Mouse (Mus musculus) midbrain, embryonic 15.5 days (tissue): Measurements from ENCODE around the gene Mrpl48. TPM values are rescaled to one million over a fixed set of nuclear protein-coding genes. Genes with fewer than 3 reads are reported as not detected.
A peak's percentile ranks its signal among the peaks of the same experiment; 100 is the strongest.

Experiments used
- ATAC-seq: fragments of 200-750 bp; cut with Nextera tagmentation; replicated peaks from 2 replicates; pipeline ENCODE4 v1.8.0; 2017; ENCODE audit warnings: moderate TSS enrichment
- H3K27ac ChIP-seq: fragments of 300-500 bp; sonication (generic); 2 replicates; pipeline ENCODE4 v1.5.1; 2015; ENCODE audit warnings: mild to moderate bottlenecking, inconsistent platforms
- H3K27me3 ChIP-seq: fragments of 300-500 bp; sonication (generic); replicated peaks from 2 replicates; pipeline ENCODE4 v1.6.1; 2015; ENCODE audit warnings: inconsistent platforms
- H3K36me3 ChIP-seq: fragments of 300-500 bp; sonication (generic); replicated peaks from 2 replicates; pipeline ENCODE4 v1.6.1; 2015; ENCODE audit warnings: inconsistent platforms
- H3K4me1 ChIP-seq: fragments of 300-500 bp; sonication (generic); 2 replicates; pipeline ENCODE4 v1.6.1; 2015; ENCODE audit warnings: inconsistent platforms
- H3K4me2 ChIP-seq: fragments of 300-500 bp; sonication (generic); 2 replicates; pipeline ENCODE4 v1.6.1; 2015; ENCODE audit warnings: inconsistent platforms, mild to moderate bottlenecking, moderate library complexity
- H3K4me3 ChIP-seq: fragments of 300-500 bp; sonication (generic); 2 replicates; pipeline ENCODE4 v1.5.1; 2015; ENCODE audit warnings: mild to moderate bottlenecking, inconsistent platforms
- H3K9ac ChIP-seq: fragments of 300-500 bp; sonication (generic); 2 replicates; pipeline ENCODE4 v1.6.1; 2015; ENCODE audit warnings: mild to moderate bottlenecking, inconsistent platforms
- H3K9me3 ChIP-seq: fragments of 300-500 bp; sonication (generic); 2 replicates; pipeline ENCODE4 v1.6.1; 2016; ENCODE audit warnings: inconsistent platforms
- WGBS: fragments of 180-500 bp; shearing (Covaris S2); methylation state at CpG from one replicate; pipeline ENCODE4 v1.1.7; 2015; ENCODE audit warnings: mixed read lengths; 5-methylcytosine and 5-hydroxymethylcytosine counted together
- polyA plus RNA-seq: library from polyadenylated mRNA; unstranded; fragments of >200 nt; fragmentation: Nextera tagmentation; extraction: Ambion mirVana; gene quantifications from 2 replicates; pipeline ENCODE4 v1.2.1, GENCODE M21; 2015

The Mrpl48 gene
- polyA plus RNA-seq, 1 experiment from 2014 or later, result 80.2 TPM

GRCm38 (mm10) chr7:100522222-100522621, 85.9 kb downstream of the Mrpl48 start:
- WGBS, result 75% methylated on average over 3 of the region's 3 CpGs

GRCm38 (mm10) chr7:100520663-100521285, 87.3 kb downstream of the Mrpl48 start:
- peak; percentile 66; the same call in 1 of the 2 replicates for ATAC-seq

More at GRCm38 (mm10) chr7:100522222-100522621, 85.9 kb downstream of the Mrpl48 start:
- Histone ChIP-seq H3K4me2 (no peak overlapping the region), H3K9me3 (no peaks in the 10 kb centered on the region), H3K9ac (no peak overlapping the region), H3K27me3 (no peaks in the 10 kb centered on the region), H3K4me1 (no peaks in the 10 kb centered on the region), H3K36me3 (no peaks in the 10 kb centered on the region), H3K4me3 (no peak overlapping the region), H3K27ac (no peak overlapping the region)
- ATAC-seq, result no peak

GRCm38 (mm10) chr7:100520204-100520603, 87.9 kb downstream of the Mrpl48 start:
- Histone ChIP-seq H3K9me3 (no peaks in the 10 kb centered on the region), H3K4me2 (no peak overlapping the region), H3K27me3 (no peaks in the 10 kb centered on the region), H3K9ac (no peak overlapping the region), H3K4me3 (no peak overlapping the region), H3K36me3 (no peaks in the 10 kb centered on the region), H3K27ac (no peak overlapping the region), H3K4me1 (no peaks in the 10 kb centered on the region)
- ATAC-seq, result no peak
- 70% methylated on average over 7 of the region's 7 CpGs for WGBS

More at GRCm38 (mm10) chr7:100520663-100521285, 87.3 kb downstream of the Mrpl48 start:
- Histone ChIP-seq H3K9me3 (no peaks in the 10 kb centered on the region), H3K27ac (no peak overlapping the region), H3K27me3 (no peaks in the 10 kb centered on the region), H3K4me2 (no peak overlapping the region), H3K4me3 (no peak overlapping the region), H3K4me1 (no peaks in the 10 kb centered on the region), H3K36me3 (no peaks in the 10 kb centered on the region), H3K9ac (no peak overlapping the region)
- WGBS, result 24% methylated on average over 10 of the region's 10 CpGs

GRCm38 (mm10) chr7:100514573-100514972, 93.5 kb downstream of the Mrpl48 start, which contains the start of gene Dnajb13:
Gene Dnajb13 (minus strand): TSS chr7:100514960.
- 45% methylated on average over 11 of the region's 11 CpGs for WGBS
- Histone ChIP-seq H3K4me3 (no peak within 1 kb of the TSS), H3K4me1 (0 out of 2 replicates have a peak, but pooled peaks cover 3% of the 10 kb centered on the region), H3K9ac (no peak within 1 kb of the TSS), H3K27ac (no peak within 1 kb of the TSS), H3K27me3 (no peaks in the 10 kb centered on the region), H3K4me2 (peak within 1 kb of the TSS; percentile 4), H3K36me3 (no peaks in the 10 kb centered on the region), H3K9me3 (no peaks in the 10 kb centered on the region)
- ATAC-seq, result peak; percentile 60

GRCm38 (mm10) chr7:100511602-100512001, 96.5 kb downstream of the Mrpl48 start:
- 0 out of 2 replicates have a peak, but pooled peaks cover 3% of the 10 kb centered on the region for H3K4me1 ChIP-seq
- no peaks in the 10 kb centered on the region for H3K9me3 ChIP-seq
- H3K9ac ChIP-seq, result no peak overlapping the region
- H3K4me3 ChIP-seq, result no peak overlapping the region
- no peak for ATAC-seq
- no peak overlapping the region for H3K4me2 ChIP-seq
- 89% methylated on average over 8 of the region's 8 CpGs for WGBS
- H3K27ac ChIP-seq, result no peak overlapping the region
- no peaks in the 10 kb centered on the region for H3K36me3 ChIP-seq
- H3K27me3 ChIP-seq, result no peaks in the 10 kb centered on the region

- no peaks in the 10 kb centered on the region for H3K36me3 ChIP-seq
- H3K9me3 ChIP-seq, result no peaks in the 10 kb centered on the region
- ATAC-seq, result no peak
- no peak overlapping the region for H3K27ac ChIP-seq
- H3K4me3 ChIP-seq, result no peak overlapping the region
- H3K27me3 ChIP-seq, result no peaks in the 10 kb centered on the region
- H3K9ac ChIP-seq, result no peak overlapping the region
- H3K4me2 ChIP-seq, result no peak overlapping the region
- H3K4me1 ChIP-seq, result no peaks in the 10 kb centered on the region
- WGBS, result 75% methylated on average over 3 of the region's 3 CpGs
Measured at GRCm38 (mm10) chr7:100508670-100509069, 99.4 kb downstream of the Mrpl48 start.

- H3K4me1 ChIP-seq, result no peaks in the 10 kb centered on the region
- H3K36me3 ChIP-seq, result no peaks in the 10 kb centered on the region
- H3K9me3 ChIP-seq, result no peaks in the 10 kb centered on the region
- no peak overlapping the region for H3K4me3 ChIP-seq
- H3K9ac ChIP-seq, result no peak overlapping the region
- WGBS, result 81% methylated on average over 4 of the region's 4 CpGs
- H3K27me3 ChIP-seq, result no peaks in the 10 kb centered on the region
- no peak overlapping the region for H3K27ac ChIP-seq
- H3K4me2 ChIP-seq, result no peak overlapping the region
- ATAC-seq, result no peak
Measured at GRCm38 (mm10) chr7:100506494-100506893, 101.6 kb downstream of the Mrpl48 start.

- no peak overlapping the region for H3K27ac ChIP-seq
- no peak overlapping the region for H3K9ac ChIP-seq
- no peaks in the 10 kb centered on the region for H3K9me3 ChIP-seq
- 87% methylated on average over 13 of the region's 13 CpGs for WGBS
- H3K27me3 ChIP-seq, result no peaks in the 10 kb centered on the region
- H3K4me2 ChIP-seq, result no peak overlapping the region
- no peak overlapping the region for H3K4me3 ChIP-seq
- H3K36me3 ChIP-seq, result no peaks in the 10 kb centered on the region
- ATAC-seq, result no peak
- no peaks in the 10 kb centered on the region for H3K4me1 ChIP-seq
Measured at GRCm38 (mm10) chr7:100504740-100505487, 103.2 kb downstream of the Mrpl48 start.

- Histone ChIP-seq H3K4me1 (no peaks in the 10 kb centered on the region), H3K27ac (no peak overlapping the region), H3K27me3 (no peaks in the 10 kb centered on the region), H3K36me3 (no peaks in the 10 kb centered on the region), H3K4me3 (no peak overlapping the region), H3K9ac (no peak overlapping the region), H3K9me3 (no peaks in the 10 kb centered on the region), H3K4me2 (no peak overlapping the region)
- 93% methylated on average over 5 of the region's 5 CpGs for WGBS
- no peak for ATAC-seq
Measured at GRCm38 (mm10) chr7:100503076-100503475, 105.0 kb downstream of the Mrpl48 start.

GRCm38 (mm10) chr7:100502374-100502922, 105.7 kb downstream of the Mrpl48 start:
- ATAC-seq, result no peak
- H3K4me2 ChIP-seq, result no peak overlapping the region
- H3K4me1 ChIP-seq, result no peaks in the 10 kb centered on the region
- H3K27me3 ChIP-seq, result no peaks in the 10 kb centered on the region
- no peak overlapping the region for H3K27ac ChIP-seq
- H3K9ac ChIP-seq, result no peak overlapping the region
- H3K9me3 ChIP-seq, result no peaks in the 10 kb centered on the region
- 82% methylated on average over 7 of the region's 7 CpGs for WGBS
- no peaks in the 10 kb centered on the region for H3K36me3 ChIP-seq
- H3K4me3 ChIP-seq, result no peak overlapping the region

GRCm38 (mm10) chr7:100501844-100502373, 106.2 kb downstream of the Mrpl48 start:
- no peak overlapping the region for H3K4me2 ChIP-seq
- no peak overlapping the region for H3K27ac ChIP-seq
- ATAC-seq, result no peak
- H3K9ac ChIP-seq, result no peak overlapping the region
- no peaks in the 10 kb centered on the region for H3K27me3 ChIP-seq
- WGBS, result 59% methylated on average over 2 of the region's 2 CpGs
- H3K4me1 ChIP-seq, result no peaks in the 10 kb centered on the region
- H3K9me3 ChIP-seq, result no peaks in the 10 kb centered on the region
- H3K4me3 ChIP-seq, result no peak overlapping the region
- H3K36me3 ChIP-seq, result no peaks in the 10 kb centered on the region

- WGBS, result 69% methylated on average over 6 of the region's 6 CpGs
- no peak for ATAC-seq
- H3K27ac ChIP-seq, result no peak overlapping the region
Measured at GRCm38 (mm10) chr7:100501027-100501843, 106.9 kb downstream of the Mrpl48 start.

More at GRCm38 (mm10) chr7:100501027-100501843, 106.9 kb downstream of the Mrpl48 start:
- Histone ChIP-seq H3K9ac (no peak overlapping the region), H3K4me3 (no peak overlapping the region), H3K9me3 (no peaks in the 10 kb centered on the region), H3K4me1 (peaks cover 2% of the 10 kb centered on the region), H3K27me3 (no peaks in the 10 kb centered on the region), H3K4me2 (no peak overlapping the region), H3K36me3 (no peaks in the 10 kb centered on the region)
